Mouse (Mus musculus): ENCODE data around the gene Sh2d6.

- TF ChIP-seq POLR2A (IDR thresholded peaks at IDR 0.05; ENCODE audit: insufficient read depth, low read length) (no peak), CTCF (IDR thresholded peaks at IDR 0.05; ENCODE audit: low read depth, low read length) (no peak)
These were observed 28.5 kb upstream of the Sh2d6 start for GRCm38 (mm10) chr6:72550025-72550424.
